Mouse (Mus musculus) CD4-positive helper T cell, adult 2 months (primary cell): ENCODE results near the gene Adar.

Experiments used
- DNase-seq: peaks from one replicate; pipeline ENCODE4 v3.0.0-alpha.2; 2012; ENCODE audit warnings: low read depth, missing footprints, low spot score

Gene Adar

GRCm38 (mm10) chr3:89714359-89715206, at the start of gene Adar:
Adar (plus strand) TSS chr3:89715022.
- DNase-seq: peak; percentile 86

GRCm38 (mm10) chr3:89667131-89667530, 47.7 kb upstream of the Adar start:
- DNase-seq: no peak

DNA sequence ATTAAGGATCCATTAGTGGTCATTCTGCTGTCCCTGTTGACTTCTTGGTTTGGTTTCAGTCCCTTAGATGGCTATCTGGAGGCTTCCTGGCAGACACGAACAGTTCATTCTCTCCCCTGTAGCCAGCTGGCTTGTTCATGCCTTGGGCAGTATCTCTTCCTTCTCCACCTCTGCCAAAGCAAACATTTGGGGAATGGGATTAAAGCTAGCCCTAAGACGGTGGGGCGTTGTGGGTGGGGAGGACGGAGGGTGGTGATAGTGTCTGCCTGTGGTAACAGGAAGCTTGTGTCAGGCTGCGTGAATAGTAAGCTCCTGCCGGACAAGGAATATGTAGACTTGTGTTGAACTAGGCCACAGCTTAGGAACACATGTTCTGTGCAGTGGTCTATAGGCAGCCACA, 43.5 kb upstream of the Adar start:
- no peak for DNase-seq

DNA sequence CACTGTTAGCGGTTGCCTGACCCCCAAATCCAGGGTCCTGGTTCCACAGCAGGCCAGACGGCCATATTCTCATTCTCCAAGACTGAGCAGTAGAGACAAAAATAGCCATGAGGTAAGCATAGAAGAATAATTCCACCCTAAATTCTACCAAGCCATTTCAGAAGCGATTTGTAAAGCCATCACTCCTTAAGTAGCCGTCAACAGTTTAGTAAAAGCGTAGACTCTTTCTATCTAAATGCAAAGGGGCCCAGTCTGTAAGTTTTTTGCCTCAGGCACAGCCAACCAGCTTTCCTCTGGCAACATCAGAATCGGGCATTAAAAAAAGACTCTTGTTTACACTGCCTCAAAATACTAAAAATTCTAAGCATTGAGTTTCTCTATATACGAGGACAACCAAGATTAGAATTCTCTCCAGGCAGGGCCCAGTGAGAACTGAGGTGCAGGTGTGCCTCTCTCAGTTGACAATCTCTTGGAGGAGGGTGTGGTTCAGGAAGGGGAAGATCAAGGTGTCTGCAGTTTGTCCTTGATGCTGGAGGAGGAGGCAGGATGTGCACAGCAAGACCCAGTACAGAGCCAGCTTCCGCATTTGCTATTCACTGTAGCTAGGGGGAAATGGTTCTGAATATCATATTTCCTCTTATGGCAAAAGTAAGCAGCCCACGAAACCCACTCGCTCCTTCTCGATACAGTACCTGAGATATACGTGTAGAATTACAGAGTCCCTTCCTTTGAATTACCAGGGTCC, 42.1 kb upstream of the Adar start:
- DNase-seq: peak; percentile 57

DNA sequence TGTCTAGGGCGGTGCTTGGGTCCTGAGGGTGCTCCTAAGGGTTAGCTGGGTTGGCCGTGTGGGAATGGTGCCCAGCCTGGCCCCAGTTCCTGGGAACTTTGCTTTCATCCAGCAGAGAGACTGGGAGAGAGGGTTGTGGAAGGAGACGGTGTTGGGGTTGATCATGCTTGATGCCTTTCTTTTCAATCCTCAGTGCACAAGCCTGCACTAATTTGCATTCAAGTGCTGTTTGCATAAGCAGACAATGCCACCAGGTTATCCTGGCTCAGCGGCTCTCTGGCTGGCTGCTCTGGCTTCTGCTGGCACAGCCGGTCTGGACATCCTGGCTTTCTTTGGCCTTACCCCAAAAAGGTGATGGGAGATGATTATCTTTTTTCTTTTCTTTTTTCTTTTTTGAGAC, 37.2 kb upstream of the Adar start:
- no peak for DNase-seq

DNA sequence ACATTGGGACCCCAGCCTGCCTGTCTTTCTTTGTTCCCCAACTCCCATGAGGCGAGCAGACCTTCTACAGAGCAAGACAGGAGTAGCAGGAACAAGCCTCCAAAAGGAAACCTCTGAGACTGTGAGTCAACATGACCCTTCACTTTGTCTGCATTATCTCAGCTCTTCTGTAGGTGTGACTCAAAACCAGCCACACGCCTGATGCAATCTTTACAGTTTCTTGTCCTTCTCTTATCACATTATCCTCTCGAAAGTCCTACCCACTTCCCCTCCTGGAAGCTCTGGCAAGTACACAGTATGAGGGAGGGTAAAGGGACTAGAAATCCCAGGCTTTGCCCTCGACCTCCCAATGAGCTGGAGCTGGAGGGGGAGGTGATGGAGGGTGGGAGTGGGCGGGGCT, 28.8 kb upstream of the Adar start:
- no peak for DNase-seq

- peak; percentile 72 for DNase-seq
These were observed 25.9 kb upstream of the Adar start for GRCm38 (mm10) chr3:89688694-89689581.

DNA sequence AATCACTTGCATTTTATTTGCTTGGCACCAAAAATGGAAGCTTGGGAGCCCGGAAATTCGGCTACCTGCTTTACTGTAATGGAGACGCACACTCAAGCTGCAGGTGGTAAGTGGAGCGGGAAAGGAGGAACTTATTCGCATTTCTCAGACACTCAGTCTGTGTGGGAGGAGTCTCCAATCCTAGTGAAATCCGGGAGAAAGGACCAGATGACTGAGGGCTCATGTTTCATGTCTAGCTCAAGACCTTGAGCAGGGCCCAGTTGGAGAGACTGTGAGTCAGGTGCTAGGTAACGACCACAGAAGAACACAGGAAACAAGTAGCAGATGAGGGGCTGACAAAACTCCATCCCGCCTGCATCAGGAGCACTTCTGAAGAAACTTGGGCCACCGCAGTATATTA, 23.0 kb upstream of the Adar start:
- DNase-seq: no peak

GRCm38 (mm10) chr3:89696152-89696821, 18.5 kb upstream of the Adar start:
- DNase-seq: no peak

- no peak for DNase-seq
These were observed 15.9 kb upstream of the Adar start for GRCm38 (mm10) chr3:89698958-89699357.

DNA sequence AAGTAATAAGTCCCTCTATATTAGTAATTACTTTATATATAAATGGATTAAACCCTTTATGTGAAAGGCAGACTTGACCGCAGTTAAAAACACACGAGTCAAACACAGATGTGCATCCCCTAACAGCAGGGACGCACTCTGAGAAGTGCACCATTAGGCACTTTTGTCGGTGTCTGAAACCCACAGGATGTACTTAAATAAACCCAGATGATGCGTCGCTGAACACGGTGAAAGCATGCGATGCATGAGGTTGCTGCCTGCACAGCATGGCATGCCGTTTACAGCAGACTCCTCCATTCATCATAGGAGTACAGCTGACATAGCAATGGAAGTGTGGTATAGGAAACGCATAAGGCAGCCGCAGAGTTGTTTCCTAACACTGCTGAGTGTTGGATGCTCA, 14.4 kb upstream of the Adar start:
- DNase-seq: no peak

GRCm38 (mm10) chr3:89703596-89703995, 11.2 kb upstream of the Adar start:
- no peak for DNase-seq

- no peak for DNase-seq
These were observed 10.8 kb upstream of the Adar start for GRCm38 (mm10) chr3:89704064-89704463.

- no peak for DNase-seq
These were observed 565 bp downstream of the Adar start for GRCm38 (mm10) chr3:89715207-89715966.

GRCm38 (mm10) chr3:89715967-89716256, 1.1 kb downstream of the Adar start:
- DNase-seq: no peak

- DNase-seq: no peak
These were observed 7.2 kb downstream of the Adar start for GRCm38 (mm10) chr3:89722032-89722431.

GRCm38 (mm10) chr3:89723400-89724084, 8.7 kb downstream of the Adar start:
- DNase-seq: no peak

DNA sequence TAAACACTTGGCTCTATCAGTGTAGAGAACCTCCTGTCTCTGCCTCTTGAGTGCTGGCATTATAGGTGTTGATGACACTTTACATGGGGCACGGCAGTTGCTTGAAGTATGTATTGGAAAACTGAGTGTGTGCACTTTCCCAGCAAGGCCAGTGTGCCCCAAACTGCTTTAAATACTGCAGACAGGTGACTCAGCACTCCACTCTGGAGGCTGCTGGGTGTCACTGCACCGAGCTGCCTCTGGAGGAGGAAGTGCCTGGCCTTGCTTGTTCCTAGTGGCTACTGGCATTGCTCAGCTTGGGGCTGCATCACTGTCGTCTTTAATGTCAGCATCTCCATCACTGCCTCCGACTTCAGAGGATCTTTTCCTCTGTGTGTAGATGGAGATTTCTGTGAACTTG, 12.2 kb downstream of the Adar start:
- peak; percentile 76 for DNase-seq

- no peak for DNase-seq
These were observed 14.0 kb downstream of the Adar start for GRCm38 (mm10) chr3:89728848-89729247.
